Mouse (Mus musculus): Measurements from ENCODE around the gene Tspan10.

The Tspan10 gene

DNA sequence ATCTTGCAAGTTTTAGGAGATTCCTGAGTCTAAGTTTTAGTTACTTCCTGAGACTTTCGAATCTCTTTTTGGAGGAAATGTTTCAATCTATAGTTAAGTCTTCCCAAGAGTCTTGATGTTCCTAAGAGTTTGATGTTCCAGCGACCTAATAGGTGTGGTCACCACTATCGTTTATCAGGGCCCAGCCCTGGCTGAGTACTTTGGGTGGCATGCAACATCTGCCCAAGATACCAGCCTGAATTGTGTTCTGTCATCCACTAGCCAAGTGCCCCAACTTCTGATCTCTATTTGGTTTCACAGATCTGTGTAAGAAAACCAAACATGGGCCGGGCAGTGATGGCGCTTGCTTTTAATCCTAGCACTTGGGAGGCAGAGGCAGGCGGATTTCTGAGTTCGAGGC is 13.0 kb downstream of the Tspan10 start:
- DNase-seq (ENCODE audit: low spot score in 2 of 2), result no peak

DNA sequence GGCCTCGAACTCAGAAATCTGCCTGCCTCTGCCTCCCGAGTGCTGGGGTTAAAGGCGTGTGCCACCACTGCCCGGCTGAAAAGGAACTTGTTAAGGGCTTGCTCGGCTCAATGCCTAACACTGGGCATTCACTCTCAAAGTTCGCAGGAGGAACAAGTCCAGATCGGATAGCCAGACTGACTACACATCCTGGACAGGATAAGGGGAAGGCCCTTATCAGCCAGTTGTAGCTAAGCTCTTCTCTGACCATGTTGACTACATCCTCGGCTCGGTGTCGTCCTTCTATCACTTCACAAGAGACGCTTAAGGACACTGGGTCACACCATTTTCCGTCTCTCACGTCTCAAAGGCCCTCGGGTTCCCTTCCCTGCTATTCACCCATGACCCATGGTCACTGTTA is 14.9 kb downstream of the Tspan10 start:
- DNase-seq (ENCODE audit: low spot score in 2 of 2), result peak in 1 of 2 experiments; percentile 4

DNA sequence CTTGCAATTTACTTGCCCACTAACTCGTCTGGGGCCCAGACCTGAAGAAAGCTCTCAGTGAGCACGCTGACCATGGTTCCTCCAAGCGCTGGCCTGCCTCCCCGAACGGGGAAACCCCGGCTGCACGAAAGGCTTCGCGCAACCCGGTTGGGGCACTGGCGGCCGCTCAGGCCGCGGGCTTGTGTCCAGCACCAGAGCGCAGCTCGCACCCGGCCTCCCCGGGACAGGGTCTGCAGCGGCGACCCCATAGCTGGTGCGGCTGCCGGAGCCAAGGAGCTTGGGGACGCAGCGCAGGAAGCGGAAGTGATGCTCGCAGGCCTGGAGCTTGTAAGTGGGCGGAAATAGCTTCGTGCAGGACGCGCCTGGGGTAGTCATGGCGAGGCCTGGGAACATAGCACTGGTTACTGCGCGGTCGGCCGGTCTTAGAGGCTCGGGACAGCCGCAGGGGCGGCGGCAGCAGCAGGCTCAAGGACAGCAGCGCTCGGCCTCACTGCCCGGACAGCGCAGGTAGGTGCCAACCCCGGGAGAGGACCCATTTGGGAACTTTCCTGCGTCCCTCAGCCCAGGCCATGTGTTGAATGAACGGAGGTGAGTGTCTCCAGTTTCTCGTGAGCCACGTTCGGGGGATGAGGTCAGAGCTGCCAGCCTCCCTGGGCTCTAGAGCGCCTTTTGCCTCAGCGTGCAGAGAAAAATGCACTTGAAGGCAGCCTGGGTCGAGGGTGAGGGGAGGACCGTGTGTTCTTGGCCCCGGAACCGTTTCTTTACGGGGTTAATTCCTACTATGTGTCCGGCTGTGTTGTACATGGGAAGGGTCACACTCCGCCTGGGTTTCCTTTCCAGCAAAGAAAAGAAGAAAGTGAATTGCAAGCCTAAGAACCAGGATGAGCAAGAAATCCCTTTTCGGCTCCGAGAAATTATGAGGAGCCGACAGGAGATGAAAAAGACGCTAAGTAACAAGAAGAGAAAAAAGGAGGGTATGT is 15.6 kb downstream of the Tspan10 start, which contains the start of the genes Oxld1 and Ccdc137:
TSS of gene Oxld1 (minus strand) at position 297 of the 980 bp plus-strand sequence.
TSS of gene Ccdc137 (plus strand) at position 344 of the 980 bp plus-strand sequence.
- DNase-seq (ENCODE audit: low spot score in 2 of 2), result peak; percentile 49 to 81

DNA sequence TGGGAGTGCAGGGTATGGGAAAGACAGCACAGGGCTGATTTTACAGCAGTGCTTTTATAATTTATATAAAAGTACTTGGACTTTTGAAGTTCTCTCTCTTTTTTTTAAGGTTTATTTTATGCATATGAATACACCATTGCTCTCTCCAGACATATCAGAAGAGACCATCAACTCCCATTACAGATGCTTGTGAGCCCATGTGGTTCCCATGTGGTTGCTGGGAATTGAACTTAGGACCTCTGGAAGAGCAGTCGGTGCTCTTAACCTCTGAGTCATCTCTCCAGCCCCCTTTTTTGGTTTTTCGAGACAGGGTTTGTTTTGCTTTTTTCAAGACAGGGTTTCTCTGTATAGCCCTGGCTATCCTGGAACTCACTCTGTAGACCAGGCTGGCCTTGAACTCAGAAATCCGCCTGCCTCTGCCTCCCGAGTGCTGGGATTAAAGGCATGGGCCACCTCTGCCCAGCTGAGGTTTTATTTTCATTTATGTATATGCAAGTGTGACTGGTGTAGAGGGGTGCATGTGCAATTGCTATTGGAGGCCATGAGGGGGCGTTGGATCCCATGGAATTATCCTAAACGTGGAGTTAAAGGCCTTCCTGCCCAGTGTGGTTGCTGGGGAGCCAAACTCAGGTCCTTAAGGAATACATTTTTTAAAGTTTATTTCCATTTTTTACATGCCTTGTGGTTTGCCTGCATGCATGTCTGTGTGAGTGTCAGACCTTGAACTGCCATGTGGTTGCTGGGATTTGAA is 16.6 kb downstream of the Tspan10 start:
- no peak for DNase-seq (ENCODE audit: low spot score in 2 of 2)

DNA sequence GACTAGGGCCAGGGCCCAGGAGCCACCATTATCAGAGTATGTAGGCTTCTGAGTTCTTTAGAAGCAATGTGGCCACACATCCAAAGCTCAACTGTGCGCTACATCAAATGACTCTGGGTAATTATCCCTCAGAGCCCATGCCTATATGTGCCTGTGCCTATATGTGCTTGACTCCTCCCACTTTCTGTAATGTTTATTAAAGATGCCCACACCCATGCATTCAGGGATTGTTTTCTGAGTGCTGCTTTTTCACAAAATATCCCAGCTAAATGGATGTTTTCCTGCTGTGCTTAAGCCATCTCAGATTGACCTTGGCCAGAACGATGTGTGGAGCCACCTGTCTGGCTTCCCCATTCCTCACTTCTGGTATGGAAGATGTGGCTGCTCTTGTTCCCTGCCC is 21.1 kb downstream of the Tspan10 start:
- DNase-seq (ENCODE audit: low spot score in 2 of 2), result no peak

DNA sequence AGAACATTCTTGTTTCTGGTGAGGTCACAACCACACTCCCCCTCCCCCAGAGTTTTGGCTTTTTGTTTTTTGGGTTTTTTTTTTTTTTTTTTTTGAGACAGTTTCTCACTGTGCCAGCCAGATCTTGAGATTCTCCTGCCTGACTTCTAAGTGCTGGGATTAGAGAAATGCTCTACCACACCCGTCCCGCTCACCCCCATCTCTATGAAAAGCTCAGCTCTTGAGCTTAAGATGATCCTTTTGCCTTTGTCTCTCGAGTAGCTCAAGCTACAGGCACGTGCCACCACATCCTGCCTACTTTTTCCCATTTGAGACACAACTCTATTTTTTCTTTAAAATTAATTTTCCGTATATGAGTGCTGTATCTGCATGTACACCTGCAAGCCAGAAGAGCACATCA is 21.9 kb downstream of the Tspan10 start:
- DNase-seq (ENCODE audit: low spot score in 2 of 2), result no peak

DNA sequence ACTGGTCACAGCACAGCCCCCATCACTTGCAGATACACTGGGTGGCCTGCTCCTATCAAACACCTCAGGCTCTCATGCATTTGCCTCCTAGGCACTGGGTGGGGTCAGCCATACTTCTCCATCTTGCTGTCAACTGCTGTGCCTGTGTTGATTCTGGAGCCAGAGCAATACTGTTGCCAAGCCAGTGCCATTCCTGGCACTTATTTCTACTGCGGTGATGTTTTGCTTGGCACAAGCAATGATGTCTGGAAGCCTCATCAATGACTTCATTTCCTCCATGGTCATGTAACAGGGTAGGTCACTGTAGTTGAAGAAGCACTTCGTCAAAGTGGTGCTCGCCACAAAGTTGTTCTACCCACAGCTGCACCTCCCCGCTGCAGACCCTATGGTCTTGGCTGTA is 23.1 kb downstream of the Tspan10 start:
- no peak for DNase-seq (ENCODE audit: low spot score in 2 of 2)

DNA sequence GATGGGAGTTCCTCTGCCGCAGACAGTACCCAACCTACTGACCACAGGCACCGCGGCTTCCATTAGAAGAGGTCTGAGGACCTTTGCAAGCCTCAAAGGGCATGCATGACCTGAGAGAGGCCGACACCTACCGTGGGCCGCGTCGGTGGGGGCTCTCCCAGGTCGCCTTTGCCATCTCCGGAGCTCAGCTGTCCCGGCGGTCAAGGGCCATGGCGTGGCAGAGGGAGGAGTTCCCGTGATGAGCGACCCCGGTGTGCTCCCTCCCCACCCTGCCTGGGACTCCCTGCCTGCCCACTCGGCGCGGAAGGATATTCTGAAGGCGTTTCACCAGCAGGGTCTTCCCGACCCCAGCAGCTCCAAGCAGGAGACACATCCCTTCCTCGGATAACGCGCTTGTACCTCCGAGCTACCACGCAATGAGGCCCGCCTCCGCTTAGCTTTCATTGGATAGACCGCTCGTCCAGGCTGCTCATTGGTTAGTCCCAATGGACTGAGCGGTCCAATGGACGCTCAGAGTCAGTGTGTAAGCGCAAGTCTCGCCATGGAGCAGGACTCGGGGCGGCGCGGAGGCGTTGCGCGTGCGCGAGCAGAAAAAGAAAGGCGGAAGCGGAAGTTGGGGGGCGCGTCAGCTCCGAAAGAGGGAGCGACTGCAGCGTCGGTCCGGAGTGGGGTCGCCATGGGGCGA is 24.7 kb downstream of the Tspan10 start, which contains the start of gene Arl16:
TSS of gene Arl16 (minus strand) at position 557 of the 685 bp plus-strand sequence.
- DNase-seq (ENCODE audit: low spot score in 2 of 2), result peak; percentile 82 to 92

DNA sequence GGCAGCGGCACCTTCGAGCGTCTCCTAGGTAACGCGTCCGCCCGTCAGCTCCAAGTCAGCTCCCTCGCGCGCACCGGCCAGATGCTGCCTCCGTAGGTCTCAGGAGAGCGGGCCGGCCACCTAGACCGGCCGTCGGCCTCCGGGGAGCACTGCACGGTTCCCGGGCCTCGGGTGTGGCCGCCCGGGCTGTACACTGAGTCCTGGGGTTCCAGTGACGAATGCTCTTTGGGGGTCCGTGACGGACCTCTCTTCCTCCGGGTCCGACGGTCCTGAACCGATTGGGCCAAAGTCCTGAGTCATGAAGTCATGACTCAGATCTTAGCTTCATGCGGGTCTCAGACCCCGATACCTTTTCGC is 25.3 kb downstream of the Tspan10 start:
- DNase-seq (ENCODE audit: low spot score in 2 of 2), result no peak

DNA sequence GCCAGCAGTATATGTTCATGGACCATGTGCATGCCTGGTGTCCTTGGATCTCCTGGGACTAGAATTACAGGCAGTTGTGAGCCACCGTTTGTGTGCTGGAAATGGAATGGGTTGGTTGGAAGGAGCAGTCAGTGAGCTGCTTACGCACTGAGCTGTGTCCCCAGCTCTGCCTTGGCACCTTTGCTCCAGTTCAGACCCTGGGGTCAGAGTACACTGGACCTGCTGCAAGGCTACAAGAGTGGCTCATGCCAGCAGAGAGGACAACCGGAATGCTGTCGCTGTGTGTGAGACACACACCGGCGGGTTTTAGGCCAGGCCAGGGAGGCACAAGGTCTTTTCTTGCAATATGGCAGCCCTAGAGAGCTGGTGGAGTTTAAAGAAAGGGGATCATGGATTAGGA is 29.6 kb downstream of the Tspan10 start:
- no peak for DNase-seq (ENCODE audit: low spot score in 2 of 2)

DNA sequence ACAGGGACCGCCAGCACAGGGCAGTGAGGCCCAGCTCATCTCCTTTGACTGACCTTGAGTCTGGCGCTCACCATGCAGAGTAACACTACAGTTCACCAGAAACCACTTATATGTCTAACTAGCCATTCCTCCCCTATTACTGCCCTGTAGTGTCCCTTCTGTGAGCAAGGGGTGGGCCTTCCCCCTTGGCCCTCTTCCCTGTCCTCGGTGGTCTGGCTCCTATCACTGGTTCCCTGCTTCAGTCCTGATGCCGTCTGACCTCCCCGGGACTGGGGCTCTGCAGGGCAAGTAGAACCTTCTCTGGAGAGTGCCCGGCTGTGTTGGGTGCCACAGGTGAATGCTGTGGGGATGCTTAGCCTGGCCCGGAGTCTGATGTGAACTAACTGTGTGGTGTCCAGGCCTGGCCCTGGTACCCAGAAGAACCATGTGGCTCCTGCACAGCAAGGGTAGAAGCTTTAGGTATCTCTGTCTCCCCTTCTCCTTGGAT is 41.0 kb downstream of the Tspan10 start:
- no peak for DNase-seq (ENCODE audit: low spot score in 2 of 2)

DNA sequence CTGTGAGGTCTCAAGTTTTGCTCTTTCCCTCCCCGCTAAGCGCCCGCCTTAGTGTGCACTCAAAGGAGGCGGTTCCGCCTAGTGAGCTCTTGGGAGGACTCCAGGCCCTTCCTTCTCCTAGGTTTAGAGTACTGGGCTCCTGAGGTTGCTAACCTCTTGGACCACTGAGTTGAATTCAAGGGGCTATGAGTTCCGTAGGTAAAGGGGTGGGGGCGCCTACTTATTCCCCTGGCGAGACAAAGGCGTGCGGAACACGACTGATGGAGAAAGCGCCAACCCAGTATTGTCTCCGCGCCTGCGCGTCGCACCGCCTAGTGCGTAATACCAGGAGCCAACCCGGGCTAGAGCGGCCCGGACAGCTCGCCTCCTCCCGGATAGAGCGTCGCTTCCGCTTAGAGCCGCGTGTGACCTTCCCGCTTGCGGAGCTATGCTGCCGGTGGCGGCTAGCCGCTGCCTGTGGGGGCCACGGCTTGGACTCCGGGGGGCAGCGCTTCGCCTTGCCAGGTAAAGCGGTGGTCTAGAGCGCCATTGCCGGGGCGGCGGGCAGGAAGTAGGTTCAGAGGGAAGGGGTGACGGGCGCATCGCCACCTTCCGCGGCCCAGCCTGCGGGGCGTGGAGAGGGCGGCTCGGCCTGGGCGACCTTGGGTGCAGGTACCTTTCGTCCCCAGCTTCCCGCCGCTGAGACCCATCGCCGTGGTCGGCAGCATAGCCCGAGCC is 42.0 kb downstream of the Tspan10 start, which contains the start of gene Mrpl12:
TSS of gene Mrpl12 (plus strand) at position 349 of the 717 bp plus-strand sequence.
- peak; percentile 82 to 84 for DNase-seq (ENCODE audit: low spot score in 2 of 2)

DNA sequence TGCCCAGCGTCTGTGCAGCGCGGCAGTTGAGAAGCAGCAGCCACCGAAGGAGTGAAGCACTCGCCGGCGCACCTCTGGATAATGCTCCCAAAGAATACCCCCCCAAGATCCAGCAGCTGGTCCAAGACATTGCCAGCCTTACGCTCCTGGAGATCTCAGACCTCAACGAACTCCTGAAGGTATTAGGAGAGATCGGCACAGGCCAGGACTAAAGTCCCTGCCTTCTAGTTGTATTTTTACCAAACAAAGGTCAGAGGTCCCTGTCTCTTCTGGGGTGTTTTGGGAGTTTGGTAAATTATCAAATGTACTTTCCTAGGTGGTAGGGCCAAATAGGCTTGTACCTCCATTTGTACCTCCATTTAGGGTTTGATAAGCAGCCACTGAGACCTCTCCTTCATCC is 42.8 kb downstream of the Tspan10 start:
- DNase-seq (ENCODE audit: low spot score in 2 of 2), result no peak

DNA sequence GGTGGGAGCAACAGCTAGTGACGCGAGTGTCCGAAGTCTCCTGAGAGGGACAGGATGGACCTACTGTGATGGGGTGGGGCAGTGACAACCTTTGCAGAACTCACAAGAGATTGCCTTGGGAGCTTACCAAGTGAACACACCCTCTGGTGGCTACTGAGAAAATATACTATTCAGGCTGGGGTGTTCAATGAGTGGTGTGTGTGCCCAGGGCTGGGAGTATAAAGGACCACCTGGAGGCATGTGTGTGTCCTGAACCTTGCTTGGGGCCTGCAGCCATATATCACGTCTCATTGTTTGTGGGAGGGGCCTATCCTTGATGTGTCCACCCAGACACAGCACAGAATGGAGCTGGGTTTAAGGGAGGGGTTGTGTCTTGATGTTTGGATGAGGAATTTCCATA is 46.1 kb downstream of the Tspan10 start:
- no peak for DNase-seq (ENCODE audit: low spot score in 2 of 2)

DNA sequence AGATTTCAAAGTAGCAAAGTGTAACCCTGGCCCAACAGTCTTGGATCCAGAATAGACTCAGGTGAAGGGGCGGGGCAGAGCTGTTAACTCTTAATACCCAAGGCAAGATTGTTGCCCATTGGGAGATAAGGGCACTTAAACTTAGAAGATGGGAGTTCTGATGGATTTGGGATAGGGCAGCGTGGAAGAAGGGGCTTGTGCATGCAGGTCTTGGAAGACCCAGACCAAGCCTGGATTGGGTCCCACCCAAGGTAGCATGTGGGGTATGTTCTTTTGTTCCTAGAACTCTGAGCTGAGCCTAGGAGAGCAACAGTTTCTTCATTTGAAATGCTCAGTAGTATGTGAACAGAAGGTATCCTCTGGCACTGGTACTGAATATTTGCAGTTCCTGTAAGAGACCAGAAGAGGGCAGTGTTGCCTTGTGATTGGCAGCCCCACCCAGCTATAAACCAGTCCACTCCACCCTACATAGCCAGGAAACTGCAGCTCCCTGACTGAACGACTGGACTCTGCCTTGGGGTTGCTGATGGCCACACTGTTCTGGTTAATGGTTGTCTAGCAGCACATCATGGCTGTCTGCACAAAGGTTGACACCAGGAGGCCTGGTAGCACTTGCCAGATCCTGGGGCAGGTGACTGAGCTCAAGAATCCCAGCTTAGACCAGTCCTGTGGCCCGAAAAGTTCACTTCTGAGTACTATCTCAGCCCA is 46.8 kb downstream of the Tspan10 start:
- peak; percentile 39 to 72 for DNase-seq (ENCODE audit: low spot score in 2 of 2)

DNA sequence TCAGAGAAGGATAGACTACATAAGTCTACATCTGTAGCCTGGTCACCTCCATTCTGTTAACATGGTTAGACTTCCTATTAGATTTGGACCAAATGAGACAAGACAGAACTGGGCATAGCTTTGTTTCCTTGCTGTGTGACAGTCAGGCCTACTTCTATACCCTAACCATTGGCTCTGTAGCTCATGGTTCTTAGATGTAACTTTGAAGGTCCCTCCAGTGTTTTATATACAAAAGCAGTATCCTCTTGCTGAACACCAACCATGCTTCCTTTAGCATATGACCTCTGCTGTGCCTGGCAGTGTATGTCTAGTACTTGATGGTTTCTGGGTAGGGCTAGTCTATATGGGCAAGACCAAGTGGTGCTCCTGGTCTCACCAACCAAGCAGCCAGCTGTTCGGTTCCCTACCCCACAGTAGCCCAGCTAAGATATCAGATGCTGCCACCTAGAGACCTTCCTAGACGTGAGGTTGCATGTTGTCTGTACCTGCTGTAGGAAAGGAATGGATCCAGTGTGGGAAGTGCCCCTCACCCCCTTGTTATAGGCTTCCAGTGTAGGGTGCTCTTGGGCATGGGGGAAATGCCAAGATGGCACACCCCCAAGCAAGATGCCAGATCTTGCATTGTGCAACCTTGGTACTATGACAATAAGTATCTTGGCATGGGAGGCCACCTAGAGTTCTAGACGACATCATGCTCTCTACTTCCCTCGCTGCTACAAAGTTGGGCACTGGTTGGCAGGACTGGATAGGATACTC is 48.0 kb downstream of the Tspan10 start:
- no peak for DNase-seq (ENCODE audit: low spot score in 2 of 2)

DNA sequence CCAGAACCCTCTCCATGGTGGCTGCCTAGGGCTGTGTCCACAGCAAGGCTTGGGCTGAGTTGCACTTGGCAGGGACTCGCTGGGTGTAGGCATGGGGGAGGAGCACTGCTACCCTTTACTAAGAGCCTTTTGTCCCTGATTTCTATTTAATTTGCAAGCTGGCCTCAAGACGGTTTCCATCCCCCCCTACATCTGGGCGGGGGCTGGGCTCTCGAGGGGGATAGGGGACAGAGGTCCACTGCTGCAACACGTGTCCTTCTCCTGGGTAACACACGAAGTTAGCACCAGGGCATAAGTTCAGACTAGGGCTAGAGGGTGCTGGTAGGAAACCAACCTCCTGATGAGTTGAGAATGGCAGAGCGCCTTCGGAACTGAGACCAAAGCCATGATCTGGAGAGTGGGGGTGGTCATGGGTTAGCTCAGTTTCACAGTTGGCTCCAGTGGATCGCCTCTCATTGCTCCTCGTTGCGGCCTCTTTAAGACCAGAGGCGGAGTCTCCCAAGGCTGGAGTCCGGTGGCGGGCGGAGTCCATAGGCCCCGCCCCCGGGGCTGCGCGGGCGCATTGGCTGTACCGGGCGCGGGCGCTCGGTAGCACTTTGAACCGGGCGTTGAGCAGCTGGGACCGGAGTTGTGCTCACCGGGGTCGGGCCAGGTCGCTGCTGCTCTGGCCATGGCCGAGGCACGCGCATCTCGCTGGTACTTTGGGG is 49.0 kb downstream of the Tspan10 start, which contains the start of gene Slc25a10:
TSS of gene Slc25a10 (plus strand) at position 524 of the 707 bp plus-strand sequence.
- DNase-seq (ENCODE audit: low spot score in 2 of 2), result peak; percentile 81 to 85

DNA sequence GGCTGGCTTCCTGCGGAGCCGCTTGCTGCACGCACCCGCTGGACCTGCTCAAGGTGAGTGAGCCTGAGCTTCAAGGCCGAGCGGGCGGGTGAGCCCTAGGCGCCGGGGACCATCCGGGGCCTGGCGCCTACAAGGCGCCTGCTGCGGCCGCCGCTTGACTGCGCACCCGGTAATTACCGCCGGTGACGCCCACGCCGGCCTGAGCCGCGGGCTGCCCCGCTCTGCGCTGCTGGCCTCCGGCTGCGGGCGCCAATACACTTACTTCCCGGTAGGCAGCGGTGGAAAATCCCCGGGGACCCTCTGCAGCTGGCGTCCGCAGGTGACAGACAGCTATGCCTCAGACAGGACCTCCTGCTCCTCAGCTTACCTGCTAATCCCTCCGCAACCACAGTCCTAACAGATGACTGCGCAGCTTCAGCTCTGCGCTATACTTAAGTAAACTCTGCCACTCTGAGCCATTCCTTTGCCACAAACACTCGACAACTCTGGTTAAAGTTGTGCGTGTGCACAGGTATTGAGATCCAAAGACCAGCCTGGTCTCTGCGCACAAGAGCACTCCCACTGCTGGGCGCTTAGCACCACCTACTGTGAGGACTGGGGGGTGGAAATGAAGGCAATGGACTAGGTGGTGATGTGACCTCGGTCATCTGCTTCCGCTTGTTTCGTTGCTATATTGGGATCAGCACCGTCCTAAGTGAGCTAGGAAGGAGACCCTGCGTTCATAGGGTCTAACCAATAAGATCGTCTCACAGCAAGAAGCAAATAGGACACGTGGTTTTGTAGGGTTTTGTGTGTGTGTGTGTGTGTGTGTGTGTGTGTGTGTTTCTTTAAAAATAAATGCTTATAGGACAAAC is 49.8 kb downstream of the Tspan10 start:
- no peak for DNase-seq (ENCODE audit: low spot score in 2 of 2)

Measured in urinary bladder, adult 18-20 months (tissue).